Mouse (Mus musculus) lung, postnatal 0 days (tissue): ENCODE results near the gene Grifin.

ENCODE experiments used
- CTCF ChIP-seq: IDR thresholded peaks from 2 replicates; pipeline ENCODE4 v1.5.1; 2016; ENCODE audit warnings: antibody characterized with exemption, mild to moderate bottlenecking
- EP300 ChIP-seq: IDR thresholded peaks from 2 replicates; pipeline ENCODE4 v1.6.1; 2016; ENCODE audit warnings: antibody characterized with exemption, mild to moderate bottlenecking, control low read depth

- no peak for TF ChIP-seq CTCF
- no peak for TF ChIP-seq EP300
These were observed 15.4 kb downstream of the Grifin start for GRCm38 (mm10) chr5:140549306-140550047.
